Mouse (Mus musculus) left cerebral cortex, adult 8-10 months (tissue): ENCODE data around the gene Ddx6. TPM values are rescaled to one million over a fixed set of nuclear protein-coding genes. Genes with fewer than 3 reads are reported as not detected.
"Not testable (repeated sequence)": the region's sequence is repeated elsewhere in the genome, so short reads cannot be mapped to it uniquely, and the experiment has no call there.

Experiments used
- DNase-seq, 2 experiments: peaks; one replicate each; pipeline ENCODE4 v3.0.0; 2022; ENCODE audit warnings: low spot score in 2 of 2
- total RNA-seq, 4 experiments: library from RNA; stranded (reverse); gene quantifications; 2 replicates each; pipeline ENCODE4 v1.2.4; 2022

Gene Ddx6
- total RNA-seq: 100 to 1,000 TPM; 137 to 157 (median 145) TPM

GRCm38 (mm10) chr9:44604779-44605615 is at the start of gene Ddx6:
Gene Ddx6 (plus strand): TSS chr9:44604892.
- peak; percentile 60 to 64 for DNase-seq

GRCm38 (mm10) chr9:44561597-44561996 is 43.1 kb upstream of the Ddx6 start, which contains the start of gene Cxcr5:
Gene Cxcr5 (minus strand): TSS chr9:44561877.
- no peak for DNase-seq

DNA sequence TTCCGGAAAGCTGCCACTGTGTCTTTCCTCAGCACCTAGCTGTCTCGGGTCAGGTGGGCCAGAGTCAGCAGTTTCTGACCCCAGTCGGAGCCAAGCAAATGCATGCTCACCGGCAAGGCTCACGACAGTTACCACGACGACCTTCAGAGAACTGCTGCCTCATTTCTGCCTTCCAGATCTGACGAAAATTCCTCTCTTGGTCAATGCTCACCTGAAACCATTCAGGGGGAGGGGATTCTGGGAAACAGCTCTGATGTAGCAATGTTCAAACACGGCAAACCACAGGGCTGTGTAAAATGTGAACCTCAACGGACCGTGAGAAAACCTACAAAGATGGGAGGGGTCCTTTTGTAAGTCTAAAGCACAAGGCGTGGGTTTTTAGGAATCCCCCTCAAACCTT is 41.8 kb upstream of the Ddx6 start:
- DNase-seq: no peak

GRCm38 (mm10) chr9:44565367-44565766 is 39.3 kb upstream of the Ddx6 start:
- DNase-seq: no peak

DNA sequence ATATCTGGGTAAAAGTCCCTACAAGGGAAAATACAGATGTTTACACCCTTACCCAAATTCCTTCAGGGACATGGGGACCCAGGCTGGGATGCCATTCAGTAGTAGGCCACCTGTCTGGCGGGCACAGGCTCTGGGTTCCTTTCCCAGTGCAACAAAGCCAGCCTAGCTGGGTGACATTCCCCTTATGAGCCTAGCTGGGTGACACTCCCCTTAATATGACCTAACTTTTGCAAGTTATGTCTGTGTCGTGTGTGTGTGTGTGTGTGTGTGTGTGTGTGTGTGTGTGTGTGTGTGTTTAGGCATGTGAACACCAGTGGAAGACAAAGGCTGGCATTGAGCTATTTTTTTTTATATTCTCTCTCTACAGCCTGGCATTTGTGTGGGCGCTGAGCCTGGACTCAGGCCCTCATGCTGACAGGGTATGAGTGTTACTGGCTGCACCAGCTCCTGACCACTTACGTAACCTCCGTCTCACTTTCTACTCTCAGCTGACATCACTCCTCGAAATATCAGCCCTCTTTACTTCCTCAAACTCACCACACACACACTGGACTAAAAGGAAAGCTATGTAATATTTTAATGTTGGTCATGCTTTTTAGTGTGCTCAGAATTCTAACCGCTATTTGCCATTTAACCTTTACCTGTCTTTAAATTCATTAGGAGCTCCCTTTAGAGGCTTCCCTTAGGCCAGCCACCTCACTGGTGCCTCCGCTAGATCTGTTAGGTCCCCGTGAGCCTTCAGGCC is 37.2 kb upstream of the Ddx6 start:
- DNase-seq: peak in 1 of 2 experiments; percentile 8

GRCm38 (mm10) chr9:44568083-44568455 is 36.6 kb upstream of the Ddx6 start:
- DNase-seq: no peak

DNA sequence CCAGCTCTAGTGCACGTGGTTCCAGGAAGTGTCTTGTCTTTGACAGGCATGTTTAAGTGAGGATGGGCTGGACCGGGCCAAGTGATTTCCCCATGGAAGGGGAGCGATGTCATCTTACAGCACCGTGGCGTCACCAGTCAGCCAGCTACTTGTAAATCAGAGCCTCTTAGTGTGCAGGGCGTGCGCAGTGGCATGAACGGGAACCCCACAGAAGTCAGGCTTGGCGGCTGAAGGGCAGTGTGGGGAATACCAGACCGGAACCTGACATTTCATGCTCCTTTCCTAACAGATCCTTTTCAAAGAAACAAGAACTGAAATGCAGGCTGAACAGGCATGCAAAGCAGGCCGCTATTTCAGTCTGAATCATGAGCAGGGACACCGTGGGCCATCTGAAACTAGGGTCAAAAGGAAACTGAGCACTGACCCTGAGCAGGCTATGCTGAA is 33.7 kb upstream of the Ddx6 start:
- no peak for DNase-seq

DNA sequence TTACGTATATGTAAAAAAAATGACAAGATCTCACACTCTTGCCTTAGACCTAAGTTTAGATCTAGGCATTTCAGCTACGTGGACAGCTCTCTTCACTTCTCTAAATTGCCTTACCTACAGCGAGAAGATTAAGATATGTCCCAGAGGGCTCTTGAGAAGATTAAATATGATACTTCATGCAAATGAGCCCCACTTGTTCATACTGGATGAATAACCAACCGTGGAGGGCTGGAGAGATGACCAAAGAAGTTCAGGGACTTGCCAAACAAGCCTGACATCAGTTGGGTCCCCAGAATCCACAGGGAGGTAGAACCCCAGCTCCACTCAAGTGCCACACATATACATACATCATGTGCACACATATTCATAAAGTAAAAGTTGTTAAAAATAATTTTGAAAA is 31.4 kb upstream of the Ddx6 start:
- DNase-seq: no peak

- no peak for DNase-seq
Observed at GRCm38 (mm10) chr9:44575095-44575494, 29.6 kb upstream of the Ddx6 start.

GRCm38 (mm10) chr9:44576046-44576445 is 28.6 kb upstream of the Ddx6 start:
- DNase-seq: not testable (repeated sequence)

GRCm38 (mm10) chr9:44579392-44579791 is 25.3 kb upstream of the Ddx6 start:
- no peak for DNase-seq

DNA sequence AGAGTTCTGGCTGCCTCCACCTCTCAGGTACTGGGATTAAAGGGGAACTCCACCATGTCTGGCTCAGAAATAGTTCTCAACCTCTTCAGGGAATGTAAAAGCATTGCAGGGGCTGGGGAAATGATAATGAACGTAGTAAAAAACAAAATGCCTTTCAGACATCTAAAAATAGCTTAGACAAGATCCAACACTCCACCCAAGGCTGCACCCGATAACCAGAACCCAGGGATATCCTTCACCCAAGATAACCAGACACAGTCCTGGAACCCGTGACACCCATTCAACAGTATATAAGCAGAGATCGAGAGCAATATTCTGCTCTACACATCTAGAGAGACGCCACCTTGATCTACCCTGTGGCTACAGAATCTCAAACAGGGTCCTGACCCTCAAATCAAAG is 24.6 kb upstream of the Ddx6 start:
- DNase-seq: no peak

- no peak for DNase-seq
Observed at GRCm38 (mm10) chr9:44581423-44581822, 23.3 kb upstream of the Ddx6 start.

DNA sequence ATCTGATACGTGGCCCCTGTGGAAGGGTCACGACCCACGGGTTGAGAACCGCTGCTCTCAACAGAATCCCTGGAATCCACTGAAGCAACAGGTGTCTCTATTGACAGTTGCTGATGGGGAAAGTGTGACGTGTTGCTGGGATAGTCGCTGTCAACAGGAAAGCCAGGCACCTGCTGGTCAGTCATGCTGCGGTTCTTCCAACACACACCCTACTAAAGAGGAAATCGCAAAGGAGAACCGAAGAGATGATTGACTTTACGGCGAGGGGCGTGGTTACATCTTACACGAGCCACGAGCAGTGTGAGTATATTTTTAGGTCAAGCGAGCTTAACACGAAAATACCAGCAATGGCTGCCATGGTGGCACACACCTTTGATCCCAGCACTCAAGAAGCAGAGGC is 22.3 kb upstream of the Ddx6 start:
- DNase-seq: no peak

DNA sequence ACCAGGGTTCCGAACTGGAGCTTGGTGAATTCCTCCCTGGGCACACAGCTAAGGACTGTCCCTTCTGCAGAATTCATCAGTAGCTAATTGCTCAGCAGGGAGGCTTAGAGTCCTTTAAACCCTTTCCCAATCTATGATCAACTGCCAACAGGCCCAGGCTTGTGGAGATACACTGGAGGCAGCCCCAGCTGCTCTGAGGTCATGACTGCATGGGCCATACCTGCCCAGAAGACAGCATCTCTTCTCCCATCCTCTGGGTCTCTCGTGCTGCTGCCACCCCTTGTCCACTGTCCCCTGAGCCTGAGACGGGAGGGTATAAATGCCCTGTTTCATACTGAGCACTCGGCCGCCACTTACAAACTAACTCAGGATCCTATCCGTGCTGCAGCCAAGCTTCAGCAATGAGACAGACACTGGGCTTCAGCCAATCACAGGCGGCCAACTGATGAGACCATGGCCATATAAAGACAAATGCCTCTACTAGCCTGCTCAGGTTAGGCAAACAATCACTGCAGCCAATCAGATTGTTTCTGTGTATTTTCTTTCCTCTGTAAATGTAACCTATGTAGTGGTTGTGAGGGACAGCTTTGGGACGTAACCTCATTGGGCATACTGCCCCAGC is 17.9 kb upstream of the Ddx6 start:
- no peak for DNase-seq

DNA sequence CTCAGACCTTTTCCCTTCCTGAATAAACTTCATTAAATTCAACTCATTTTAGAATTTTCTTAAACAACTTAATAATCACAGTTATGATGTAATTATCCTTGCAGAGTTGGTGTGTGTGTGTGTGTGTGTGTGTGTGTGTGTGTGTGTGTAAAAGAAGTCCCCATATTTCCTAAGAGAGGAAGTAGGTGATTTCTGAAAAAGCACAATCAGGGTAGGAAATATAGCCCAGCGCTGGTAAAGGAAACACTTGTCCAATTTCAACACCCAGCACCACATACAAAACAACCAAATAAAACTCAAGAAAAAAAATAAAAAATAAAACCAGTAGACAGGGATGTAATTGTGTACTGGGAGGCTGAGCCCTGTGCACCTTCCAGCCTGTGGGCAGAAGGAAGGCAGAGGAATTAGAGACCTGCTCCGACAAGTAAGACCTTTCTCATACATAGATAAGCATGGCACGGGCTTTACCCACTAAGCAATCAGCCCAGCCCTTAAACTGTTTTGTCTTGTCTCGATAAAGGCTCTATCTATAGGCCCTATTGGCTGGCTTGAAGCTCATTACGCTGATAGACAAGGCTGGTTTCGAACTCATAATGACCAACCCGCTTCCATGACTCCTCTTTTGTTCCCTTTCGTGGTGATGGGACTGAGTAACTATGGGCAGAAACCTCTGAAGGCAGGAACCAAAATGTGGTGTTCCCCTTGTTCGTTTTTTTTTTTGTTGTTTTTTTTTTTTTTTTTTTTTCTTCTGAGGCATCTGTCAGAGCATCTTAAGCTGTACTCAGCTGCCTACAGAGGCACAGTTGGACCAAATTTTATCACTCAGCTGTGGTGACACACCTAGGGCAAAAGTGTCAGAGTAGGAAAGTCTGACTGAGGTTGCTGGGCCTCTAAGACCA is 17.2 kb upstream of the Ddx6 start:
- no peak for DNase-seq

DNA sequence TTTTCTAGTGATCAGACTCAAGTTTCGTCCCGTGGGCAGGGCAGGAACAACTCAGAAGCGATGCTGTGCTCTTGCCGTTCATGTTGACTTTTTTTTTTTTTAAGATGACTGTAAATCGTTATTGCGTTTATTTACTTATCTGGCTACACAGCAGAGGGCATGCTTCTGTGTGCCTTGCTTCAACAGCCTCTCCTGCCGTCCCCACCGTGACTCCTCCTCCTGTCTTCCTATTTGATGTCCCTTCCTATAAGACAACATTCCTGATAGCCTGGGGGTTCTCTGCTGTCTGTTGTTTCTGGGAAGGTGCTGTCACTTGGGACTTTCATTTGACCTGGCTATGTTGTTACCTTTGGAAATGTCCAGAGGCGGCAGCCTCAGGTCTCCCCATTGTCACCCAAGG is 16.1 kb upstream of the Ddx6 start:
- DNase-seq: no peak

DNA sequence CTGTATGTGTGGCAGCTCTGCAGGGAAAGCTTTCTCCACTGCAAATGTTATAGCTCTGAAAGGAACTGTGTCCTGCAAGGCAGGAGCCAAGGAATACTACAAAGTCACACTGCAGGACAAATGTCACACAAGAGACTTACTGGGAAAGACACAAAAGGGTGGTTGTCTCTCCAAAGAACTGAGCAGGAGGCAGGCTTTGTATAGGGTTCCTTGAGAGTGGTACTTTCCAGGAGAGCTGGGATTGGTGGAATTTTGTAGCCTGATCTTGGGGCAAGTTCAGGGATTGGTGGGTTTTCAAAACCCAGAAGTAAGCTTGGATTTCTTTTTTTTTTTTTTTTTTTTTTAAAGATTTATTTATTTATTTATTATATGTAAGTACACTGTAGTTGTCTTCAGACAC is 15.6 kb upstream of the Ddx6 start:
- no peak for DNase-seq

DNA sequence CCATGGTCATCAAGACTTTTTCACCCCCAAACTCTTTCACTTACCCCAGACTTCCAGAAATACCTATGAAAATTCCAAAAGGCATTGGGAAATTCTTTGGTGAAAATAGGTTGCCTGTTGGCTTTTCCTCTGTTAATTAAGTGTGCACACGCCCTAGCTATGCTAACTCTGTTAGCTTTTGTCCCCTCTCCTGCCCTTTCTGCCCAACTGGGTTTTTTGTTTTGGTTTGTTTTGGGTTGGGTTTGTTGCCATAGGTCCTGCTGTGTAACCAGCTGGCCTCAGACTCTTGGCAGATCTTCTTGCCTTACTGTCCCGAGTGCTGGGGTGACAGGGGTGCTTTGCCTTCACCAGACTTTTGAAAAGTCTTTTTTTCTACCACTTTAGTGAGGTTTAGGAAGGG is 13.7 kb upstream of the Ddx6 start:
- no peak for DNase-seq

DNA sequence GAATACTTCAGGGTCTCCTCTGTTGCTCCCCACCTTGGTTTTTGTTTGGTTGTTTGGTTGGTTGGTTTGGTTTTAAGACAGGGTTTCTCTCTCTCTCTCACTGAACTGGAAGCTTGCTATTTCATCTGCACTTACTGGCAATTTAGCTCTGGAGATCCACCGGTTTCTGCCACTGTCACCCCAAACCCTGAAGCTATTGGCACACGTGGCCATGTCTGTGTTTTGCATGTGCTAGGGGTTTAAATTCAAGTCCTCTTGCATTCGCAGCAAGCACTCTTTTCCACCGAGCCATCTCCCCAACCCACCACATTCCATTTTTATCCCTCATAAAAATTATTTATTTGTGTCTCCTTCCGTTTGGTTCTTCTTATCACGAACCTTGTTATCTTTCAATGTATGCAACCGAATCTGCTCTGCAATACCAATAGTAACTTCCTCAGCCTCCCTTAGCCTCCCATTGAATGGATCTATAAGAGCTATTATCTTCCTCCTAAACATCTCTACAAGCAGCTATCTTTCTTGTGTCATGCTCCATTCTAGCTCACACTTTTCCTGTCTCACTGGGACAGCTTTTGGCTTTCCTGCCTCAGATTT is 13.0 kb upstream of the Ddx6 start:
- no peak for DNase-seq

- DNase-seq: no peak
Observed at GRCm38 (mm10) chr9:44593221-44593620, 11.5 kb upstream of the Ddx6 start.
